Mouse (Mus musculus): Measurements from ENCODE around the gene Fut4.
"Not testable (repeated sequence)": the region's sequence is repeated elsewhere in the genome, so short reads cannot be mapped to it uniquely, and the experiment has no call there.

The Fut4 gene

DNA sequence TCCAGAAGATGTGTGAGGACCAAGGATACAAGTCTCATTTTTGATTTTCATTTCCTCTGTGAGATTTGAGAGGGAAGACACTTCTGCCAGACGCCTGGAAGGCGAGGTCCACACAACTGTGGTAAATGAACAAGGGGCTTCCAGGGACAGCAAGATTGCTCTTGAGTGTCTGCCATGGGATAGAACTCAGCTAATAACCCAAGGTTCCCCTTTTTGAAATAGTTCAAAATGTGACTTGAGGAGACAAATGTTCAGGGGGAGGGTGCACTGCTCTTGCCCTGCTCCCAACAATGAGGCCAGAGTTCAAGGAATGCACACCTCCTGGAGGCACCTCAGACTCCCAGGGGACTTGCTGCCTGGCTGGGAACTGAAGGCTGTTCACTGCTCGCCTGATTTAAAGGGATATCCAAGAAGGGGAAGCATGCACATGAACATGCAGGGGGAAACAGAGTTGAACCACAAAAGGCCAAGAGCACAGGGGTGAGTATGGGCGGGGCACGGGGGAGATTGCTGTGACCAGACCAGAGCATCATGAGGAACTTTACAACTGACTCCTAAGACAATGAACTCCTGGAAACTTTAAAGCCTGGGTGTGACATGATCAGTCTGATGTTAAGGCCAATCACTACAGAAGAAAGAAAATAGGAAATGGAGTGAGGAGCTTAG lies 27.3 kb downstream of the Fut4 start:
- DNase-seq = no peak

DNA sequence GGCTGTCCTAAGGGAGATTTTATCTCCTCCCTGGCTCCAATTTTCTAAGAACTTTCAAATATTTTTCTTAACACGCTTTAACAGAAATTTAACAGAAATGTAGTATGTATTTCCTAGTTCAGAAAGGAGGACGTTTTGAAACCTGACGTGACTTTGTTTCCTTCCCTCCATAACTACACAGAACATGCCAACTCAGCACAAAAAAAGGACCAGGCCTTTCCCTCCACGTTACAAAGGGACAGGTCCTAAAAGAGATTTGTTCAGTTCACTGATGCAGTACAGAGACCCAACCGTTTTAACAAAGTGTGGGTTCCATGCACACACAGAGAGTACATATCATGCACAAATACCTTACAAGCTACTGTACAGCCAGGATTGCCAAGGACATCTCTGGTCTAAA lies 30.6 kb downstream of the Fut4 start:
- DNase-seq = no peak

GRCm38 (mm10) chr9:14720384-14720783 lies 31.8 kb downstream of the Fut4 start:
- no peak for DNase-seq

DNA sequence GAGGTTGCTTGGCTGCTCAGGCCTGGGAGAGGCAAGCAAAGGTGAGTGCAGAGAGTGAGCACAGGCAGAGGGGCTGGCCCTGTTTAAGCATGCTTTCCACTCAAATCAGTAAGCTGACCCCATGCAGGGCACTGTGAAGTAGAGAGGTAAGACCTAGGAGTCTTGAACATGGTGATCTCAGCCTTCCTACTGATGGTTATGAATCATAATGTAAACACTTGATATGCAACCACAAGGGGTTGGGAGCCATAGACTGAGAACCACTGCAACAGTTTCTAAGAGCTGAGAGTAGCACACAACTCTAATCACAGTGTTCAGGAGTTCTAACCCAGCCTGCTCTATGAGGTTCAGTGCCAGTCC lies 33.9 kb downstream of the Fut4 start:
- DNase-seq = no peak

GRCm38 (mm10) chr9:14717689-14718331 lies 34.4 kb downstream of the Fut4 start:
- DNase-seq = peak; percentile 54 to 57

DNA sequence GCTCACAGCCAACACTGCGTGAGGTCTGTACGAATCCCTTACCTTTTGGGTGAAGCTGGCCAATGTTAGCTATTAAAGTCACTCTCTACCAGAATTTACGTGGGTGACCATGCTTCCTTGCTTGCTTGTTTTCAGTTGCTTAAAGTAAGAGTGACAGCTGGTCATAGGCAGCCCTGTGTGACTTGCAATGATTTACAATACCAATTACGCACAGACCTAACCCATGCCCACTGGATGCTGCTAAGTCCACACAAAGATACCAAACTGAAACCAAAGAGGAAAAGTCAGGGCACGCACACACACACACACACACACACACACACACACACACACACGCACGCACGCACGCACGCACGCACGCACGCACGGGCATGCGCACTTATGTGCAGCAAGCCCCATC lies 36.9 kb downstream of the Fut4 start:
- DNase-seq = no peak

- DNase-seq = no peak
These were observed 41.3 kb downstream of the Fut4 start for GRCm38 (mm10) chr9:14710910-14711309.

GRCm38 (mm10) chr9:14705321-14706162 lies 46.7 kb downstream of the Fut4 start:
- peak in 1 of 2 experiments; percentile 8 for DNase-seq

- not testable (repeated sequence) for DNase-seq
These were observed 51.4 kb downstream of the Fut4 start for GRCm38 (mm10) chr9:14700795-14701194.

DNA sequence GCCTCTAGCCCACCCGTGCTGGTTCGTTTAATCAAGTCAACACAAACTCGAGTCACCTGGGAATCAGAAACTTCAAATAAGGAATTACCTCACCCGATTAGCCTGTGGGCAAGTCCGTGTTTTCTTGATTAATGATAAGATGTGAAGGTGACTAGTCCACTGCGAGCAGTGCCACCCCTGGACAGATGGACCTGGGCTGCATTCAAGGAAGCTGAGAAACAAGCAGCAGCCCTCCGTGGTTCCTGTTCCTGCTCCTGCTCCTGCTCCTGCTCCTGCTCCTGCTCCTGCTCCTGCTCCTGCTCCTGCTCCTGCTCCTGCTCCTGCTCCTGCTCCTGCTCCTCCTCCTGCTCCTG lies 52.9 kb downstream of the Fut4 start:
- DNase-seq = no peak

DNA sequence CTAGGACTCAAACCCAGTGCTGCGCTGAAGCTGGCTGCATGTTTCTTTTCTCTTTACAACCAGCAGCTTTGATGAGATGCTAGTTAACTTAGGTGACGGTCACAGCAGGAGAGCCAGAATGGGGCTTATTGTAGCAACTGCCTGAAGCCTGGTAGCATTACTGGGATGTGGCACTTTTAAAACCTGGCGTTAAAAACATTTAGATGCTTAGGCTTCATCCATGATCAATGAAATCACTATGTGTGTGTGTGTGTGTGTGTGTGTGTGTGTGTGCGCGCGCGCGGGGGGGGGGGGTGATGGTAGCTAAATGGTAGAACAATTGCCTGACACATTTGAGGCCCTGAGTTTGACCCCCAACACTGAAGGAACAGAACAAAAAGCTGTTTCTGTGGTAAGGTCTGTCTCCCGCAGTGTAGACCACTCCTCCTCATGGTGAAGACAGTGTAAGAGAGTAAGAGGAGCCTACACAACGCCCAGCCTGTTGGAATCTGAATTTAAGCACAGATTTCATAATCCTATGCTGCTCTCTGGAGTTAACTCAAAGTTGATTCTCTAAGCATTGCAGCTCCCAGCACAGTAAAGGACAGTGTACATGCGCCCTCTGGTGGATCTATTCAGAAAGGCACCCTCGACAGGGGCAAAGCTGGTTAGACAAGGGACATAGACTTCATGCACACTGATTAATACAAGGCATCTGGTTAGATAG lies 53.5 kb downstream of the Fut4 start:
- DNase-seq = peak; percentile 83 to 92

Measured in kidney, postnatal 25 days (tissue).